Mouse (Mus musculus): ENCODE results near the gene Nrp1. TPM values are rescaled to one million over a fixed set of nuclear protein-coding genes. Genes with fewer than 3 reads are reported as not detected.

Gene Nrp1
- polyA plus RNA-seq, 1 experiment from 2014 or later: 107 TPM

GRCm38 (mm10) chr8:128356796-128357539, 1.4 kb upstream of the Nrp1 start:
- DNase-seq (ENCODE audit: low spot score): peak; percentile 92
- H3K4me1 ChIP-seq: peaks cover 31% of the 10 kb centered on the region

GRCm38 (mm10) chr8:128357540-128358405, 631 bp upstream of the Nrp1 start:
- no peaks in the 10 kb centered on the region for H3K36me3 ChIP-seq
- H3K4me1 ChIP-seq: peaks cover 39% of the 10 kb centered on the region
- WGBS: 1% methylated on average over 29 of the region's 29 CpGs
- H3K9me3 ChIP-seq: no peaks in the 10 kb centered on the region
- H3K27me3 ChIP-seq (ENCODE audit: insufficient read depth, poor library complexity, severe bottlenecking): no peaks in the 10 kb centered on the region
- DNase-seq (ENCODE audit: low spot score): peak; percentile 90
- H3K4me3 ChIP-seq: peak overlapping the region; percentile 91
- peak overlapping the region; percentile 96 for H3K27ac ChIP-seq

More at GRCm38 (mm10) chr8:128356796-128357539, 1.4 kb upstream of the Nrp1 start:
- under 1% methylated on average over 46 of the region's 49 CpGs for WGBS
- H3K9me3 ChIP-seq: no peaks in the 10 kb centered on the region
- no peaks in the 10 kb centered on the region for H3K36me3 ChIP-seq
- H3K27me3 ChIP-seq (ENCODE audit: insufficient read depth, poor library complexity, severe bottlenecking): no peaks in the 10 kb centered on the region
- peak overlapping the region; percentile 96 for H3K27ac ChIP-seq
- H3K4me3 ChIP-seq: peak overlapping the region; percentile 91

DNA sequence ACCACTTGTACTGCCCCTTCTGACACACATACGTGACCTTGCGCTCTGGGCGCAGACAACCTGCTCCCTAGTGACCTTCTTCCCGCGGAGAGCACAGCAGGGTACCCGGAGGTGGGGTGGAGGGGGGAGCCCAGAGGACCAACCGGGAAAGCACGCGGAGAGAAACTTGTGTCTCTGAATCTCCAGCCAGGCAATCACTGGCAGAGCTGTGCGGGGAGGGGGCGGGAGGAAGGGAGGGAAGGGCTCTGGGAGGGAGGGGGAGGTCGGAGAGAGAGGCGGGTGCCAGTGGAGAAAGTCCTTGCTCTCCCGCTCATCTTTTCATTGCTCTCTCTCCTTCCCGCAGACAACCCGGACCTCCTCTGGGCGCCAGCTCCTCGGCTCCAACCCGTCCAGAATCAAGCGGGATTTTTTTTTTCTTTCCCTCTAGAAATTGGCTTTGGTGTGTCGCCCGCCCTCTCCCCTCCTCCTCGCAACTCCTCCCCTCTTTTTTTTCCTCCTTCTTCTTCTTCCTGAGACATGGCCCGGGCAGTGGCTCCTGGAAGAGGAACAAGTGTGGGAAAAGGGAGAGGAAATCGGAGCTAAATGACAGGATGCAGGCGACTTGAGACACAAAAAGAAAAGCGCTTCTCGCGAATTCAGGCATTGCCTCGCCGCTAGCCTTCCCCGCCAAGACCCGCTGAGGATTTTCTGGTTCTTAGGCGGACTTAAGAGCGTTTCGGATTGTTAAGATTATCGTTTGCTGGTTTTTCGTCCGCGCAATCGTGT, 534 bp downstream of the Nrp1 start:
- under 1% methylated on average over 40 of the region's 41 CpGs for WGBS
- Histone ChIP-seq H3K27me3 (ENCODE audit: insufficient read depth, poor library complexity, severe bottlenecking) (no peaks in the 10 kb centered on the region), H3K27ac (peak overlapping the region; percentile 96), H3K4me1 (peaks cover 48% of the 10 kb centered on the region), H3K36me3 (peaks cover 4% of the 10 kb centered on the region; the same call in 1 of the 2 replicates), H3K9me3 (no peaks in the 10 kb centered on the region), H3K4me3 (peak overlapping the region; percentile 91)
- DNase-seq (ENCODE audit: low spot score): peak; percentile 87

GRCm38 (mm10) chr8:128359521-128360318, 1.3 kb downstream of the Nrp1 start:
- Histone ChIP-seq H3K36me3 (peaks cover 10% of the 10 kb centered on the region; the same call in 1 of the 2 replicates), H3K9me3 (no peaks in the 10 kb centered on the region), H3K27ac (peak overlapping the region; percentile 96), H3K27me3 (ENCODE audit: insufficient read depth, poor library complexity, severe bottlenecking) (no peaks in the 10 kb centered on the region), H3K4me3 (peak overlapping the region; percentile 91), H3K4me1 (peaks cover 56% of the 10 kb centered on the region)
- no peak for DNase-seq (ENCODE audit: low spot score)
- WGBS: under 1% methylated on average over 40 of the region's 40 CpGs

GRCm38 (mm10) chr8:128361343-128361870, 3.0 kb downstream of the Nrp1 start:
- 16% methylated on average over 5 of the region's 5 CpGs for WGBS
- no peak for DNase-seq (ENCODE audit: low spot score)
- peaks cover 19% of the 10 kb centered on the region; the same call in 1 of the 2 replicates for H3K36me3 ChIP-seq
- peak overlapping the region; percentile 96 for H3K27ac ChIP-seq
- H3K4me1 ChIP-seq: peaks cover 63% of the 10 kb centered on the region
- H3K9me3 ChIP-seq: no peaks in the 10 kb centered on the region
- H3K4me3 ChIP-seq: peak overlapping the region; percentile 91
- H3K27me3 ChIP-seq (ENCODE audit: insufficient read depth, poor library complexity, severe bottlenecking): no peaks in the 10 kb centered on the region

- DNase-seq (ENCODE audit: low spot score): peak; percentile 90
- no peaks in the 10 kb centered on the region for H3K9me3 ChIP-seq
- H3K36me3 ChIP-seq: peaks cover 19% of the 10 kb centered on the region; the same call in 1 of the 2 replicates
- no peaks in the 10 kb centered on the region for H3K27me3 ChIP-seq (ENCODE audit: insufficient read depth, poor library complexity, severe bottlenecking)
- 6% methylated on average over 11 of the region's 11 CpGs for WGBS
- peak overlapping the region; percentile 91 for H3K4me3 ChIP-seq
- 0 out of 2 replicates have a peak overlapping the region, but pooled peaks have one; percentile 47 for H3K27ac ChIP-seq
- H3K4me1 ChIP-seq: peaks cover 55% of the 10 kb centered on the region
Measured at GRCm38 (mm10) chr8:128362940-128363595, 4.7 kb downstream of the Nrp1 start.

- Histone ChIP-seq H3K4me3 (no peak overlapping the region), H3K36me3 (peaks cover 40% of the 10 kb centered on the region; the same call in 1 of the 2 replicates), H3K27ac (no peak overlapping the region), H3K4me1 (peaks cover 79% of the 10 kb centered on the region), H3K27me3 (ENCODE audit: insufficient read depth, poor library complexity, severe bottlenecking) (no peaks in the 10 kb centered on the region), H3K9me3 (no peaks in the 10 kb centered on the region)
- no peak for DNase-seq (ENCODE audit: low spot score)
- WGBS: 25% methylated on average over 4 of the region's 4 CpGs
Measured at GRCm38 (mm10) chr8:128370496-128370895, 12.1 kb downstream of the Nrp1 start.

DNA sequence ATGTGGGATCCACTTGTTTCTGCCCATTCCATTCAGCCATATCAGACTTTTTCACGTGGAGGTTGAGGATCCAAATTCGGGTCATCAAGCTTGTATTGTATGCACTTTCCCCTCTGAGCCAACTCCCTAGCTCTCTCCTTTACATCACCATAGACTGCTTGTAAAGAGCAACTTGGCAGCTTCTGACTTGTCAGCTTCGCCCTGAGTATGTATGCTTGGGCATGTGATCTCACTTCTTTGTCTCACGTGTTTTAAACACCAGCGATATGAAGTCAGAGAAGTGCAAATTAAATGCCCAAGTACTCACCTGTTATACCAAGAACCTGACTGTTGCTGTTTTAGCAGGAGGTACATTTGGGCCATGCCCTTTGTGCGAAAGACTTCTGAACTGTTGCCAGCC, 12.6 kb downstream of the Nrp1 start:
- Histone ChIP-seq H3K27ac (peak overlapping the region; percentile 62), H3K27me3 (ENCODE audit: insufficient read depth, poor library complexity, severe bottlenecking) (no peaks in the 10 kb centered on the region), H3K36me3 (peaks cover 36% of the 10 kb centered on the region; the same call in 1 of the 2 replicates), H3K9me3 (no peaks in the 10 kb centered on the region), H3K4me1 (peaks cover 79% of the 10 kb centered on the region), H3K4me3 (no peak overlapping the region)
- whole genome bisulfite sequencing: 66% methylated on average over 6 of the region's 6 CpGs
- no peak for DNase-seq (ENCODE audit: low spot score)

DNA sequence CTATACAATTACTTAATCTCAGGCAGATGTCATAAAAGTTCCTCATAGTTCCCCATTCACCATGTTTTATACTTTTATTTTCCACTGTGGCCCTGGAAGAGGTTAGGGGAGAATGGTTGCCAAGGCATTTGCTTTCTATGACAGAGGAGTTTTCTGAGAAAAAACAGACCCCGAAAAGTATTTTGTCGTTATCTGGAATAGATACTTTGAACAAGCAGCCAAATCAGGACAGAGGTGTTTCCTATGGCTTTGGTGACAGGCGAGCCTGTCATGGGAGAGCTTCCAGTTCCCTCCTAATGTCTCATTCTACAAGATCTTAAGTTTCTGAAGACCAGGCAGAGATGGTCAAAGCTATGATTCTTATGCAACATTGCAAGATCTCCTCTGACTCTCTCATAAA, 13.4 kb downstream of the Nrp1 start:
- no peak for DNase-seq (ENCODE audit: low spot score)
- H3K4me1 ChIP-seq: peaks cover 82% of the 10 kb centered on the region
- H3K27ac ChIP-seq: no peak overlapping the region
- WGBS: 12% methylated on average over 3 of the region's 3 CpGs
- H3K4me3 ChIP-seq: no peak overlapping the region
- peaks cover 33% of the 10 kb centered on the region; the same call in 1 of the 2 replicates for H3K36me3 ChIP-seq
- no peaks in the 10 kb centered on the region for H3K27me3 ChIP-seq (ENCODE audit: insufficient read depth, poor library complexity, severe bottlenecking)
- no peaks in the 10 kb centered on the region for H3K9me3 ChIP-seq

DNA sequence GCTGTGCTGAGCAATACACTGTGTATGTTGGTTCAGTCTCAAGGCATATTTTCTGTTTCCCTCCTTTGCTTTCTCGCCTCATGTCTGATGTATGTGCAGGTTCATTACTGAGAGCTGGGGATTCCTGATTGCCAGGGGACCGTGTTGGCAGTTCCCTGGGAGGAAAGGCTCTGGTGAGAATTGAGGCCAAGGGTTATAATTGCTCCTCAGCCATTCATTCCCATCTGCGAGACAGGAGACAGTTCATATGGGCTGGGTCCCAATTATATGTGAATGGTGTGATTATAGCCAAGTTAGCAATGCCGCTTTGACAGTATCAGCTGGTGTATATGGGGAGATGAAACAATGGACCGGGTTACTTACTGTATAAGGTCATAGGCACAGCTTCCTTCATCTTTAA, 14.3 kb downstream of the Nrp1 start:
- WGBS: 76% methylated on average over 5 of the region's 5 CpGs
- DNase-seq (ENCODE audit: low spot score): no peak
- Histone ChIP-seq H3K4me3 (no peak overlapping the region), H3K9me3 (no peaks in the 10 kb centered on the region), H3K27me3 (ENCODE audit: insufficient read depth, poor library complexity, severe bottlenecking) (no peaks in the 10 kb centered on the region), H3K27ac (no peak overlapping the region), H3K36me3 (peaks cover 33% of the 10 kb centered on the region; the same call in 1 of the 2 replicates), H3K4me1 (peaks cover 86% of the 10 kb centered on the region)

- H3K27me3 ChIP-seq (ENCODE audit: insufficient read depth, poor library complexity, severe bottlenecking): no peaks in the 10 kb centered on the region
- WGBS: 80% methylated on average over 6 of the region's 6 CpGs
- no peak for DNase-seq (ENCODE audit: low spot score)
- no peak overlapping the region for H3K27ac ChIP-seq
- no peaks in the 10 kb centered on the region for H3K9me3 ChIP-seq
- no peak overlapping the region for H3K4me3 ChIP-seq
- peaks cover 88% of the 10 kb centered on the region for H3K4me1 ChIP-seq
- peaks cover 37% of the 10 kb centered on the region; the same call in 1 of the 2 replicates for H3K36me3 ChIP-seq
Measured at GRCm38 (mm10) chr8:128373418-128373817, 15.0 kb downstream of the Nrp1 start.
